Mouse (Mus musculus): ENCODE data around the gene Smarcal1. TPM values are rescaled to one million over a fixed set of nuclear protein-coding genes. Genes with fewer than 3 reads are reported as not detected.

Smarcal1 gene
- 10 to 100 TPM; 24.2 to 26.8 TPM for total RNA-seq (2021)

- intact Hi-C loops (cut with DNase I): loop anchor here (5.0 to 10.0 kb wide), 2 partner anchors 129 to 338 kb away; partner anchors contain the start of gene Rpl37a
- DNase-seq: peak; percentile 90 to 93
Measured at GRCm38 (mm10) chr1:72582947-72583731, at the start of gene Smarcal1. Gene Smarcal1 (plus strand): TSS chr1:72583251.

DNA sequence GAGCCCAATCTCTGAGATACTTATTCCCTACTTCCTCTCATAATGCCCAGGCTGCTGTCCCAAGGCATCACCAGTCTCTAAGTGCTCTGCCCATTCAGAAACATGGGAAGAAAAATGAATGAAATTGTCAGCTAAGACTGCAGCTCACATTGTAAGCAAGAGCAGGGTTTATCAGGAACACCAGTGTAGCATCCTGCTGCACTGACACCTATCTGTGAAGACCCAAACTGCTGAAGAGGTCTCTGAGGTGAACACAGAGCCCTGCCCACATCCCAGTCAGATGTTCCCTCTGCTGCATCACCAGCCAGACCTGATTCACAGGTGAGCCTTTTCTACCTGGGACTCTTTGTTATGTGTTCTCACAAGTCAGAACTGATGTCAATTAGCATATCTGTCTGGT, 49.6 kb upstream of the Smarcal1 start:
- DNase-seq: no peak
- intact Hi-C loops (cut with DNase I): no loop called here

- intact Hi-C loops (cut with DNase I): no loop called here
Measured at GRCm38 (mm10) chr1:72535725-72536571, 47.1 kb upstream of the Smarcal1 start.

DNA sequence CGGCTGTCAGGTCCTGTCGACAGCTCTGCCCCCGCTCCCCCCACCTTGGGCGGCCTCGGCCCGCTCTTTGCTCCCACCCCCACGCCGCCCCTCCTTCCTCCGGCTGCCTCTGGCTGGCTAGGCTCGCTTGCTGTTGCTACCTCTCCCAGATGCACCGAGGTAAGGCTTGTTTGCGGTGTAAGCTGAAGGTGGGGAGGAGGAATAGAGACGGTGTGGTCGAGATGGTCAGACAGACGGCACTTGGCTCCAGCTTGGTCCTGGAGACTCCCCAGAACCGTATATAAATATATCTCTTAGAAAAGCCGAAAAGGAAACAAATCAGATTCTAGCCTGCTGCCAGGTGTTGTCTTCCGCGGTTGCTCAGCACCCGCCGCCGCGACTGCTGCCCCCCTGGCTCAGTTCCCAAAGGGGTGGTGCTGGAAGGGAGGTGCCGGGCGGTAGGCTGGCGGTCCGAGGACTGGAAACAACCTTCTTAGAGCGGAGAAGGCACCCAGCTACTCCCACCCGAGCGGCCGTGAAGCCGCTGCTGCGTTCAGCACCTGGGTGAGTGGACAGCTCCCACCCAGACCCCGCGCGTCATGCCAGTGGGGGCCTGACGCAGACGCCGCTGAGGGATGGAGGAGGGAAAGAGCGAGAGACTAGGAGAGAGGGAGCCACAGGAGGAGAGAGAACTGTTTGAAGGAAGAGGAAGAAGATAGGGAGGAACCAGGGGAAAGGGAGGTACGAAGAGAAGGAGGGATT, 46.3 kb upstream of the Smarcal1 start, which contains the start of gene March4:
TSS of gene March4 (minus strand) at position 320 of the 741 bp plus-strand sequence.
- intact Hi-C loops (cut with DNase I): no loop called here
- peak; percentile 45 to 61 for DNase-seq

More at GRCm38 (mm10) chr1:72535725-72536571, 47.1 kb upstream of the Smarcal1 start:
- DNase-seq: no peak

- intact Hi-C loops (cut with DNase I): no loop called here
Measured at GRCm38 (mm10) chr1:72538266-72538665, 44.8 kb upstream of the Smarcal1 start.

DNA sequence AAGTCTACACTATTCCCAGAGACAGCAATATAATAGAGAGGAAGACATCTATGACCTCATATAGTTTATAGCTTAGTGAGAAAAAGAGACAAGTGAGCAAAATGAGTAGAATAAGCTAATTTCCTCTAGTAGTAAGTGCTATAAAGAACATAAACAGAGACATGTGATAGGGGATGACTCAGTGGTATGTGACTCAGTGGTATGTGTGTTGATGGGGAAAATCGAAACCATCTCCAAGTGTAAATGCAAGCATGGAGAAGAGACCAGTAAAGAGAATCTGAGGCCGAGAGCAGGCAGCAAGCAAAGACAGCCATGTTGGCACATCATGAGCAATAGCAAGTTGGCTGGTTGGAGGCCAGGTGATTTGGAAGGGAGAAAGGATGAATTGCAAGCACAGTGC, 32.7 kb upstream of the Smarcal1 start:
- no peak for DNase-seq
- intact Hi-C loops (cut with DNase I): no loop called here

More at GRCm38 (mm10) chr1:72538266-72538665, 44.8 kb upstream of the Smarcal1 start:
- DNase-seq: no peak

DNA sequence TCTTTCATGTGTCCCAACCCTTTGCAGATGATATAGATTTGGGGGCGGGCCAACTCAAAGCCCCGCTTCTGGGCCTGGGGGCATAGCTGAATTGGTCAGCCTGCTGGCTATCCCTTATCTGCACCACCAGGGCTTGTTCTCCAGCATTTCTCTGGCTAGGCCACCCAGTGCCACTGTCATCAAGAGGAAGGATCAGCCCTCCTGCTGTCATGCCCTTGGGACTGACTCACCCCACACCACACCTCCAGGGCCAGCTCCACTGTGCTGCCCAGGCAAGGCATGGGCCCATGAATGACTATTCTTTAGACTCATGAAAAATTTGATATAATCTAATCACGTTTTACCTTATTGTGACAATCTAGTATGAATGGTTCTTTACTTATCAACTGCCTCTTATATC, 26.6 kb upstream of the Smarcal1 start:
- intact Hi-C loops (cut with DNase I): no loop called here
- DNase-seq: no peak

GRCm38 (mm10) chr1:72558625-72559024, 24.4 kb upstream of the Smarcal1 start:
- intact Hi-C loops (cut with DNase I): no loop called here
- no peak for DNase-seq

- DNase-seq: no peak
- intact Hi-C loops (cut with DNase I): no loop called here
Measured at GRCm38 (mm10) chr1:72564334-72564962, 18.6 kb upstream of the Smarcal1 start.

- intact Hi-C loops (cut with DNase I): no loop called here
- no peak for DNase-seq
Measured at GRCm38 (mm10) chr1:72567056-72567455, 16.0 kb upstream of the Smarcal1 start.

- intact Hi-C loops (cut with DNase I): no loop called here
- no peak for DNase-seq
Measured at GRCm38 (mm10) chr1:72568725-72569124, 14.3 kb upstream of the Smarcal1 start.

GRCm38 (mm10) chr1:72574047-72574446, 9.0 kb upstream of the Smarcal1 start:
- intact Hi-C loops (cut with DNase I): no loop called here
- no peak for DNase-seq

DNA sequence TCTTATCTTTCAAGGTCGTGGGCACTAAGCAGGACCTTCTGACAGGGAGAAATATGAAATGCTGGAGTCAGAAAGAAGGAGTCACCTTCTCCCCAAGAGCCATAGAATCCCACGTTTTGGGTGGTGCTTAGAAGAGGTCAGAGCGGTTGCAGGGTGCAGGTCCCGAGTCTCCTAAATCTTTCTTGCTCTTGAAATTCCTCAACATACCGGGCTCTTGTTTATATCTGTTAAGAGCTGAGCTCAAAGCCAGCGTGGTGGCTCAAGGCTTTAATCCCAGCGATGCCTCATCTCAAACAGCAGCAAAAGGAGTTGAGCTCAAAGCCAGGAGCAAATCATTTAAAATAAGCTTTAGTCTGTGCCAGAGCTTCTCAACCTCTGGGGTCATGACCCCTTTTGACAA, 8.4 kb upstream of the Smarcal1 start:
- no peak for DNase-seq
- intact Hi-C loops (cut with DNase I): loop anchor here (5.0 kb wide), 1 partner anchor 262 kb away; no protein-coding TSS in a partner anchor

DNA sequence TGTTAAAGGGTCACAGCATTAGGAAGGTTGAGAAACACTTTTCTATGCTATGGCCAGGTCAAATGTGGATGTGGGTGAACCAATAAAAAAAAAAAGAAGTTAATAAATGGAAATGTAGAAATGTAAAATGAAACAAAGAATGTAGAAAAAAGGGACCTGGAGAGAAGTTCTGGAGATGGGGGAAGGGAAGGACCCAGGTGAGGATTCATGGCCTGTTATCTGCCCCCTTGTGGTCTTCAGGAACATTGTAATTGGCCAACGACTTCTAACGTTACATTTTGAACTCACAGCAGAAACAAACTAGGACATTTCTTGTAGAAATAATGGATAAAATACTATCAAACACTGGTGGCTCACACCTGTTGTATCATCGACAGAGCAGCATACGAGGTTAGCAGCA, 7.9 kb upstream of the Smarcal1 start:
- intact Hi-C loops (cut with DNase I): loop anchor here (5.0 kb wide), 1 partner anchor 263 kb away; no protein-coding TSS in a partner anchor
- no peak for DNase-seq

DNA sequence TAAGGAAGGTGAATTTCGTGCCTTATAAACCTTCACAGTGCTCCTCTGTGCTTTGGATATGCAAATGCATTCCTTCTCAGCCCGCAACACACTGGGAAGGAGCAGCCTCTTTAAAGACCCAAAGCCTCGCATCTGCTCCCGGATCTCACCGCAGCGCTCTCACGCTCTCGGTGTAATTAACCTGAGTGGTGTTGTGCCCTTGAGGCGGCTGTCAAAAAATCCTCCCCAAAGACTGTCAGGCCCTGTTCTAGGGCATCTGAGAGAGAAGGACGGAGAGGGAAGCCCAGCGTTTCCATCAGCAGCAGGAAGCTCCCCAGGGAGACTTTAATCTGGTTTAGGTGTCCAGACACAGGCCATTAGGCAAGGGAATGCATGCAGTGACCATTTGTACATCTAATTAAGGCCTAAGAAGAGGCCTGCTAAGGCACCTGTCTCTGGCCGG, 5.5 kb upstream of the Smarcal1 start:
- no peak for DNase-seq
- intact Hi-C loops (cut with DNase I): loop anchor here (5.0 kb wide), 1 partner anchor 265 kb away; no protein-coding TSS in a partner anchor

DNA sequence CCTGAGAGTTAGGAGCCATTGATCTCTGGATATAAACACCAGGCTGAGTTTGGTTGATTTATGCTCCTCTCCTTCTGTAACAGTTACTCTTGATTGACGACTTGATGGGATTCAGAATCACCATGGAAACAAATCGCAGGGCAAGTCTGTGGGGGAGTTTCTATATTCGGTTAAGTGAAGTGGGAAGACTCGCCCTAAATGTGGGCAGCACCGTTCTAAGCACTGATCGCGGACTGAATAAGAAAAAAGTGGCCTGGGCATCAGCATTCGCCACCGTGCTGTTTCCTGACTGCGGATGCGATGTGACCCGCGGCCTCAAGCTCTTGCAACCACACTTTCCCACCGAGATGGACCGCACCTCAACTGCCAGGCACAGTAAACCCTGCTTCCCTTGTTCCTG, 4.7 kb upstream of the Smarcal1 start:
- intact Hi-C loops (cut with DNase I): loop anchor here (5.0 kb wide), 1 partner anchor 266 kb away; no protein-coding TSS in a partner anchor
- DNase-seq: no peak

DNA sequence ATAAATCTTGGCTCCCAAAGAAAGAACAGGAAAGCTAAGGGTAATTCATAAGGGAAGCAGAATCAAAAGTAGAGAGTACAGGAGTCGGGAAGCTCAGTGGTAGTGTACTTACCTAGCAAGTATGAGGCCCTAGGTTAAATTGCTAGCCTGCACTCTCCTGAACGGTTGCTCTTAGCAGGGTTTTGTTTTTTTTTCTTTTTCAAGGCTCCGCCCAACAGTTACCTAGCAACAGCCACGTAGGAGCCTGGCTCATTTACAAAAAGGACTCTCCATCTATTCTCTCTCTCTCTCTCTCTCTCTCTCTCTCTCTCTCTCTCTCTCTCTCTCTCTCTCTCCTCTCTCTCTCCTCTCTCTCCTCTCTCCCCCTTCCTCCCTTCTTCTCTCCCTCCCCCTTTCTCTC, 4.2 kb upstream of the Smarcal1 start:
- intact Hi-C loops (cut with DNase I): loop anchor here (5.0 kb wide), 1 partner anchor 267 kb away; no protein-coding TSS in a partner anchor
- DNase-seq: no peak

DNA sequence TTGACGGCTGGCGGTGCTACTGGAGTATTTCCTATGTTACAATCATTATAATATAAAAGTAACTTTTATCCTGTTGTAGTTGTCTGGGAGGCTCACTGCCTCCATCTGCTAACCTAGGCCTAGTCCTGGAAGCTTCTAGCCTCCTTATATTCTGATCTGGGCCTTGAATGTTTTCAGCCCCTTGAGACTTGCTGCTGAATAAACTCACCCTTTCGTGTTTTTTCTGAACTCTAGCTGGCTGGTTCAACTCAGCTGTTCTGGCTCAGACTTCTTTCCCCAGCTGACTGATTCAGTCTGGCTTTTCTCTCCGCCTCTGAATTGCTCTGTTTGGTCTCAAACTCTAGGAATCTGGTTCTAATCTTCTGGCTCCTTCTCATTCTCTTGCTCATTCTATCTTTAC, 855 bp downstream of the Smarcal1 start:
- no peak for DNase-seq
- intact Hi-C loops (cut with DNase I): loop anchor here (5.0 to 10.0 kb wide), 2 partner anchors 128 to 339 kb away; partner anchors contain the start of gene Rpl37a

GRCm38 (mm10) chr1:72585971-72586875, 3.2 kb downstream of the Smarcal1 start:
- no peak for DNase-seq
- intact Hi-C loops (cut with DNase I): loop anchor here (10.0 kb wide), 1 partner anchor 341 kb away; no protein-coding TSS in a partner anchor

Data from heart, postnatal 36 days (tissue).